Mouse (Mus musculus) limb, embryonic 15.5 days (tissue): ENCODE measurements around the gene Eps15. TPM values are rescaled to one million over a fixed set of nuclear protein-coding genes. Genes with fewer than 3 reads are reported as not detected.

Experiments used
- ATAC-seq: fragments of 200-750 bp; cut with Nextera tagmentation; 2 replicates; pipeline ENCODE4 v1.8.0; 2017; ENCODE audit warnings: low read depth, moderate TSS enrichment; ENCODE audit not compliant: insufficient number of reproducible peaks, low FRiP score, low TSS enrichment
- H3K27ac ChIP-seq: fragments of 300-500 bp; sonication (generic); 2 replicates; pipeline ENCODE4 v1.5.1; 2015; ENCODE audit warnings: moderate library complexity, mild to moderate bottlenecking, inconsistent platforms
- H3K27me3 ChIP-seq: fragments of 300-500 bp; sonication (generic); 2 replicates; pipeline ENCODE4 v1.6.1; 2015; ENCODE audit warnings: inconsistent platforms
- H3K36me3 ChIP-seq: fragments of 300-500 bp; sonication (generic); 2 replicates; pipeline ENCODE4 v1.6.1; 2015; ENCODE audit warnings: inconsistent platforms
- H3K4me1 ChIP-seq: fragments of 300-500 bp; sonication (generic); 2 replicates; pipeline ENCODE4 v1.6.1; 2015; ENCODE audit warnings: inconsistent platforms
- H3K4me2 ChIP-seq: fragments of 300-500 bp; sonication (generic); 2 replicates; pipeline ENCODE4 v1.6.1; 2015; ENCODE audit warnings: mild to moderate bottlenecking, inconsistent platforms
- H3K4me3 ChIP-seq: fragments of 300-500 bp; sonication (generic); 2 replicates; pipeline ENCODE4 v1.5.1; 2015; ENCODE audit warnings: mild to moderate bottlenecking, inconsistent platforms
- H3K9ac ChIP-seq: fragments of 300-500 bp; sonication (generic); 2 replicates; pipeline ENCODE4 v1.6.1; 2015; ENCODE audit warnings: inconsistent platforms
- H3K9me3 ChIP-seq: fragments of 300-500 bp; sonication (generic); 2 replicates; pipeline ENCODE4 v1.6.1; 2016; ENCODE audit warnings: inconsistent platforms
- WGBS: fragments of 180-500 bp; shearing (Covaris S2); methylation state at CpG from one replicate; pipeline ENCODE4 v1.1.7; 2015; 5-methylcytosine and 5-hydroxymethylcytosine counted together
- polyA plus RNA-seq: library from polyadenylated mRNA; unstranded; fragments of >200 nt; fragmentation: Nextera tagmentation; extraction: Ambion mirVana; gene quantifications from 2 replicates; pipeline ENCODE4 v1.2.1, GENCODE M21; 2015

The Eps15 gene
- polyA plus RNA-seq, 1 experiment from 2014 or later, result 40.1 TPM

DNA sequence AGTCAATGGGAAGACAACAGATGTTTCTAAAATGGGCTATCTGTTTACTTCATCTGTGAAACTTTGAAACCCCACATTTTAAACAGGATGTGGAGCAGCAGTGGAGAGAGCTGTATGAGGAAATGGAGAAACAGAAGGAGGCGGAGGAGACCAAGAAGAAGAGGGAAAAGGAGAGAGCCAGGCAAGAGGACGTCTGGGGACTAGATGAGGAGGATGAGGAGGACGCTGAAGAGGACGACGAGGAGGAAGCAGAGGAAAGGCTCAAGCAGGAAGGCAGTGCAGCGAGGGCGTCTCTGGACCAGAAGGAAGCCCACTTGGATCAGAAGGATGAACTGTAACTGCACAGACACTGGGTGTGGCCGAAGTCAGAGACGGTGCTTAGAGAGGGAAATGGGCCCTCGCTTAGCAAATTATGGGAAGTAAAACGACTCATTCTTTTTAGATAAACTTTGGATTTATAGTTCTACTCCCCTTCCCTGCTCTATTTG, 26.4 kb upstream of the Eps15 start:
- H3K9me3 ChIP-seq, result no peaks in the 10 kb centered on the region
- H3K9ac ChIP-seq, result no peak overlapping the region
- no peaks in the 10 kb centered on the region for H3K36me3 ChIP-seq
- H3K4me1 ChIP-seq, result no peaks in the 10 kb centered on the region
- 69% methylated on average over 11 of the region's 11 CpGs for WGBS
- no peak overlapping the region for H3K4me2 ChIP-seq
- H3K27ac ChIP-seq, result no peak overlapping the region
- H3K4me3 ChIP-seq, result no peak overlapping the region
- H3K27me3 ChIP-seq, result no peaks in the 10 kb centered on the region
- no peak for ATAC-seq

GRCm38 (mm10) chr4:109254511-109254910, 25.6 kb upstream of the Eps15 start:
- H3K4me1 ChIP-seq, result no peaks in the 10 kb centered on the region
- no peak for ATAC-seq
- no peaks in the 10 kb centered on the region for H3K36me3 ChIP-seq
- no peak overlapping the region for H3K9ac ChIP-seq
- WGBS, result 90% methylated on average over 5 of the region's 5 CpGs
- H3K4me2 ChIP-seq, result no peak overlapping the region
- no peak overlapping the region for H3K27ac ChIP-seq
- H3K4me3 ChIP-seq, result no peak overlapping the region
- H3K9me3 ChIP-seq, result no peaks in the 10 kb centered on the region
- no peaks in the 10 kb centered on the region for H3K27me3 ChIP-seq

DNA sequence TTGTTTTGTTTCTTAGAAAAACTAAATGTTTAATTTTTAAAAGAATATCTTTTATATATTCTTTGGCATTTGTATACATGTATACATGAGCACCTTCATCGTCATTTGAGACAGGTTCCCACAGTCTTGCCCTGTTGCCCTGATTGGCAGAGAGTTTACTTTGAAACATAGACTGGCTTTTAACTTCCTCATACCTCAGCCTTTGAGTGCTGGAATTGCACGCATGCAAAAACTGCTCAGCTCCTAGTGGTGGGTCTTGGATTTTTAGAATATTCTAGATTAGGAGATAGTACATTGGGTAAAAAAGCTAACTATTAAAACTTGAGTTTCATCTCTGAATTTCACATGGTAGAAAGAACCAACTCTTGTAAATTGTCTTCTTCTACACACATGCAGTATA, 24.7 kb upstream of the Eps15 start:
- H3K36me3 ChIP-seq, result no peaks in the 10 kb centered on the region
- no peaks in the 10 kb centered on the region for H3K9me3 ChIP-seq
- no peaks in the 10 kb centered on the region for H3K27me3 ChIP-seq
- 63% methylated on average over 2 of the region's 2 CpGs for WGBS
- H3K27ac ChIP-seq, result no peak overlapping the region
- ATAC-seq, result no peak
- no peak overlapping the region for H3K4me2 ChIP-seq
- no peaks in the 10 kb centered on the region for H3K4me1 ChIP-seq
- H3K4me3 ChIP-seq, result no peak overlapping the region
- no peak overlapping the region for H3K9ac ChIP-seq

DNA sequence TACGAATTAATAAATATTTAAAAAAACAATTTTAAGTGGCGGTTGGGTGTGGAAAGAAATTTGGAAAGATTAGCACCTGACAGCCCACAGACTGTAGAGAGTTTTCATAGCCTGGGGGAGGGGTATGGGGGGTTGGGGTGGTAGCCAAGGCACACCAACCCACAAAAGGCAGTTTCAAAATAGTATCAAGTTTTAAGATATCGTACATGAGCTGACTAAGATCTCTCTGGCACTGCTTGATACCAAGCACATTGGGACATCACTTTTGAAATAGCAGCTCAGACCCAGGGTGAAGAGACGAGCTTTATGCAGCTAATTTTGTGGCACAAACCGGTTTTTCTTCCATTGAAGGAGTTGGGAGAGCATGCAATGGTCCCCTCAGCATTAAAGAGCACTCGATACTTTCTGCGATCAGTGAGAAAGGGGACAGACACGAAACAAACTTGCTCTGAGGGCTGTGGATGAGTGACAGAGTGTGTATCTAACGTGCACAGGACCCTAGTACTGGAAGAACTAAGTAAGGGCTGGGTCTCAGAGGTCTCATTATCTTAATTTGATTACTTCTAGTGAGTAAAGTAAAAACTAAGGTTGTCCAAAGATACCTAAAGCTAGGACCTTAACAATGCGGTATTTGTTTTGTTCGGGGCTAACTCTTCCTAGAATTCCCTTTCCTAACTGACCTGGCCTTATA, 24.2 kb upstream of the Eps15 start:
- Histone ChIP-seq H3K9ac (no peak overlapping the region), H3K9me3 (no peaks in the 10 kb centered on the region), H3K4me3 (no peak overlapping the region), H3K4me1 (no peaks in the 10 kb centered on the region), H3K27ac (no peak overlapping the region), H3K36me3 (no peaks in the 10 kb centered on the region), H3K4me2 (no peak overlapping the region), H3K27me3 (no peaks in the 10 kb centered on the region)
- WGBS, result 74% methylated on average over 11 of the region's 11 CpGs
- no peak for ATAC-seq

- no peak for ATAC-seq
- Histone ChIP-seq H3K27me3 (no peaks in the 10 kb centered on the region), H3K9me3 (no peaks in the 10 kb centered on the region), H3K36me3 (no peaks in the 10 kb centered on the region), H3K4me3 (no peak overlapping the region), H3K4me1 (no peaks in the 10 kb centered on the region), H3K4me2 (no peak overlapping the region), H3K27ac (no peak overlapping the region), H3K9ac (no peak overlapping the region)
- WGBS, result 88% methylated on average over 6 of the region's 6 CpGs
Observed at GRCm38 (mm10) chr4:109256791-109257190, 23.3 kb upstream of the Eps15 start.

- ATAC-seq, result no peak
- no peak overlapping the region for H3K27ac ChIP-seq
- H3K9ac ChIP-seq, result no peak overlapping the region
- H3K27me3 ChIP-seq, result no peaks in the 10 kb centered on the region
- H3K4me3 ChIP-seq, result no peak overlapping the region
- H3K9me3 ChIP-seq, result no peaks in the 10 kb centered on the region
- H3K36me3 ChIP-seq, result no peaks in the 10 kb centered on the region
- no peak overlapping the region for H3K4me2 ChIP-seq
- no peaks in the 10 kb centered on the region for H3K4me1 ChIP-seq
Observed at GRCm38 (mm10) chr4:109257639-109258038, 22.4 kb upstream of the Eps15 start.

GRCm38 (mm10) chr4:109262068-109262467, 18.0 kb upstream of the Eps15 start:
- WGBS, result 66% methylated on average over 6 of the region's 6 CpGs
- no peak for ATAC-seq

DNA sequence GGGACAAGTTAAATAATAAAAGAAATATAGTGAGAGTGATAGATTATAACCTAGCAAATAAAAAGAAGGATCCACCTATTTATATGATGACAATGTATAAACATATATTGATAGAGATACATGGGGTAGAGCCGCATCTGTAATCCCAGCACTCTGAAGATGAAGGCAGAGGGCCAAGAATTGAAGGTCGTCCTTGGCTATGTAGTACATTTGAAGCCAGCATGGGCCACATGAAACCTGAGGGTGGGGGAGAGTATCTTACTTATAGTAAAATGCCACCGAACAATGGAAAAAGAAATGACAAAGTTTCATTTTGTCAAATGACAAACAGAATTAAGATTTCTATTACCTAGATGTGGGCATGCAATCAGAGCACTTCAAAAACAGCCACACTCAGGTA, 14.0 kb upstream of the Eps15 start:
- no peak overlapping the region for H3K9ac ChIP-seq
- WGBS, result 81% methylated on average over 3 of the region's 3 CpGs

More at GRCm38 (mm10) chr4:109262068-109262467, 18.0 kb upstream of the Eps15 start:
- H3K36me3 ChIP-seq, result no peaks in the 10 kb centered on the region
- H3K27me3 ChIP-seq, result no peaks in the 10 kb centered on the region
- H3K9me3 ChIP-seq, result no peaks in the 10 kb centered on the region
- no peak overlapping the region for H3K27ac ChIP-seq
- H3K4me3 ChIP-seq, result no peak overlapping the region
- H3K4me2 ChIP-seq, result no peak overlapping the region
- H3K9ac ChIP-seq, result no peak overlapping the region
- H3K4me1 ChIP-seq, result no peaks in the 10 kb centered on the region

GRCm38 (mm10) chr4:109266744-109267143, 13.3 kb upstream of the Eps15 start:
- Histone ChIP-seq H3K4me1 (no peaks in the 10 kb centered on the region), H3K9me3 (no peaks in the 10 kb centered on the region), H3K4me3 (no peak overlapping the region), H3K4me2 (no peak overlapping the region), H3K27ac (no peak overlapping the region), H3K36me3 (no peaks in the 10 kb centered on the region), H3K27me3 (no peaks in the 10 kb centered on the region), H3K9ac (no peak overlapping the region)
- ATAC-seq, result no peak
- WGBS, result 59% methylated on average over 2 of the region's 2 CpGs

More for the DNA sequence above, 14.0 kb upstream of the Eps15 start:
- H3K27me3 ChIP-seq, result no peaks in the 10 kb centered on the region
- H3K4me2 ChIP-seq, result no peak overlapping the region
- ATAC-seq, result no peak
- H3K27ac ChIP-seq, result no peak overlapping the region
- H3K9me3 ChIP-seq, result no peaks in the 10 kb centered on the region
- H3K4me1 ChIP-seq, result no peaks in the 10 kb centered on the region
- H3K36me3 ChIP-seq, result no peaks in the 10 kb centered on the region
- H3K4me3 ChIP-seq, result no peak overlapping the region

GRCm38 (mm10) chr4:109267452-109267851, 12.6 kb upstream of the Eps15 start:
- ATAC-seq, result no peak
- H3K27me3 ChIP-seq, result no peaks in the 10 kb centered on the region
- H3K27ac ChIP-seq, result no peak overlapping the region
- H3K9ac ChIP-seq, result no peak overlapping the region
- 75% methylated on average over 3 of the region's 3 CpGs for WGBS
- H3K4me3 ChIP-seq, result no peak overlapping the region
- H3K4me2 ChIP-seq, result no peak overlapping the region
- no peaks in the 10 kb centered on the region for H3K9me3 ChIP-seq
- no peaks in the 10 kb centered on the region for H3K36me3 ChIP-seq
- no peaks in the 10 kb centered on the region for H3K4me1 ChIP-seq

DNA sequence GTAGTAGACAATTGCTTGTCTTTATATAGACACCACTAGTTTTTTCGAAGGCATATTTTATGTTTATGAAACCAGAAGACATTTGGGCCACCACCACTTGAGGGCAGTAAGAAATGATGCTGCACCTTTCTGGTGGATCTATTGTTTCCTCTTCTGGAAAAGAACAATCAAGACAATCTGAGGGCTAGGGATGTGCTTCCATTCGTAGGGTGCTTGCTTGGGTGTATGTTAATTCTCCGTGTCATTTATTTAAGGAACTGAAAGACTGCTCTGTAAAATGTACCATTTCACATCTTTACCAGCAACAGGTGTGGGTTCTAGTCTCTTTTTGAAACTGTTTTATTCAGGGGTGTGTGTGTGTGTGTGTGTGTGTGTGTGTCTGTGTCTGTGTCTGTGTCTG, 11.2 kb upstream of the Eps15 start:
- Histone ChIP-seq H3K4me2 (no peak overlapping the region), H3K4me3 (no peak overlapping the region), H3K27me3 (no peaks in the 10 kb centered on the region), H3K9me3 (no peaks in the 10 kb centered on the region), H3K36me3 (no peaks in the 10 kb centered on the region), H3K9ac (no peak overlapping the region), H3K27ac (no peak overlapping the region), H3K4me1 (no peaks in the 10 kb centered on the region)
- 88% methylated on average over 3 of the region's 3 CpGs for WGBS
- ATAC-seq, result no peak

- Histone ChIP-seq H3K36me3 (no peaks in the 10 kb centered on the region), H3K4me3 (no peak overlapping the region), H3K9ac (no peak overlapping the region), H3K27me3 (no peaks in the 10 kb centered on the region), H3K27ac (no peak overlapping the region), H3K4me1 (no peaks in the 10 kb centered on the region), H3K4me2 (no peak overlapping the region), H3K9me3 (no peaks in the 10 kb centered on the region)
- no peak for ATAC-seq
- whole genome bisulfite sequencing, result 92% methylated on average over 4 of the region's 4 CpGs
Observed at GRCm38 (mm10) chr4:109271803-109272202, 8.3 kb upstream of the Eps15 start.
